ENCODE assay signal across 24 mouse cellular contexts in the genomic region with DNA sequence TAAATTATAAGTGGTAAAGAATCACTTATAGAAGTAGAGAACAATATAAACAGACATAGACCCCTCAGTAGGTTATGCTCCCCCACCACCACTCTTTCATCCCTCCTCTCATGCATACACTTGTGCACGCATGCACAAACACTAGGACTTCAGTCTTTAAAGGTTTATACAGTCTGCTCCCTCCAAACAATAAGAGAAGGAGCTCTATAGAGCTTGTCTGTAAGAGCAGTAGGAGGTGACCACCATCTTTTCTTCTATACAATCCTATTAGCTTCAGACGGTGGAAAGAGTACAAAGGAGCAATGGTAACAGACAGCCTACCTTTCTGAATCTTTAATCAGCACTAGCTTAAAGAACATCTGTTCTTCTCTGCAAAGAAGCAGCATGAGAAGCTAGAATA. TPM values are rescaled to one million over a fixed set of nuclear protein-coding genes. Genes with fewer than 3 reads are reported as not detected.
A peak's percentile ranks its signal among the peaks of the same experiment; 100 is the strongest.
DNase-seq lines count a peak whose midpoint lies in the region; ATAC-seq and TF ChIP-seq lines count a peak whose summit lies in the region.
"Had no signal": no experiment of that assay in that cellular context is flagged by ENCODE, and none has a peak within 500 bp of the region (broad histone marks: within the 10 kb centered on the region; RNA-seq: fewer than 3 reads in every experiment).

No protein-coding gene starts in this region.

- no peaks in the 10 kb centered on the region for H3K9me3 ChIP-seq in forebrain, embryonic 11.5 days (ENCODE audit: control insufficient read depth, low read length)
- no peaks in the 10 kb centered on the region for H3K9me3 ChIP-seq in forebrain, embryonic 15.5 days
- no peaks in the 10 kb centered on the region for H3K9me3 ChIP-seq in midbrain, embryonic 10.5 days (replicated peaks)
- H3K9me3 ChIP-seq in midbrain, embryonic 16.5 days (replicated peaks; ENCODE audit: control insufficient read depth, low read length, poor library complexity, severe bottlenecking) = no peaks in the 10 kb centered on the region
- H3K9me3 ChIP-seq in midbrain, embryonic 14.5 days (ENCODE audit: control insufficient read depth, low read length) = no peaks in the 10 kb centered on the region
- H3K9me3 ChIP-seq: embryonic facial prominence, embryonic 13.5 days; heart, embryonic 10.5 days; hindbrain, embryonic 12.5 days had no signal

- H3K4me1 ChIP-seq in forebrain, embryonic 11.5 days (replicated peaks; ENCODE audit: control insufficient read depth, insufficient read depth, low read length) = no peaks in the 10 kb centered on the region
- H3K4me1 ChIP-seq in forebrain, embryonic 15.5 days = no peaks in the 10 kb centered on the region
- H3K4me1 ChIP-seq in midbrain, embryonic 10.5 days = 0 out of 2 replicates have a peak, but pooled peaks cover 5% of the 10 kb centered on the region
- H3K4me1 ChIP-seq in midbrain, embryonic 16.5 days (ENCODE audit: control insufficient read depth, insufficient read depth, low read length) = no peaks in the 10 kb centered on the region
- no peaks in the 10 kb centered on the region for H3K4me1 ChIP-seq in midbrain, embryonic 14.5 days (ENCODE audit: control insufficient read depth, insufficient read depth, low read length)
- H3K4me1 ChIP-seq: embryonic facial prominence, embryonic 13.5 days; heart, embryonic 10.5 days; hindbrain, embryonic 12.5 days had no signal

- no peak overlapping the region for H3K4me3 ChIP-seq in forebrain, embryonic 11.5 days (ENCODE audit: low read depth, low read length)
- no peak overlapping the region for H3K4me3 ChIP-seq in forebrain, embryonic 15.5 days
- H3K4me3 ChIP-seq in midbrain, embryonic 10.5 days = no peak overlapping the region
- H3K4me3 ChIP-seq in midbrain, embryonic 16.5 days (ENCODE audit: low read depth, low read length) = no peak overlapping the region
- no peak overlapping the region for H3K4me3 ChIP-seq in midbrain, embryonic 14.5 days (replicated peaks; ENCODE audit: low read depth, low read length)
- H3K4me3 ChIP-seq: embryonic facial prominence, embryonic 13.5 days; heart, embryonic 10.5 days; hindbrain, embryonic 12.5 days had no signal

- no peak overlapping the region for H3K4me2 ChIP-seq in forebrain, embryonic 11.5 days (ENCODE audit: low read depth, low read length, severe bottlenecking)
- no peak overlapping the region for H3K4me2 ChIP-seq in forebrain, embryonic 15.5 days (replicated peaks)
- H3K4me2 ChIP-seq in midbrain, embryonic 16.5 days (ENCODE audit: low read length) = no peak overlapping the region
- H3K4me2 ChIP-seq in midbrain, embryonic 14.5 days (ENCODE audit: low read length) = no peak overlapping the region
- H3K4me2 ChIP-seq: embryonic facial prominence, embryonic 13.5 days; hindbrain, embryonic 12.5 days had no signal

- H3K9ac ChIP-seq in forebrain, embryonic 11.5 days (ENCODE audit: low read length) = no peak overlapping the region
- H3K9ac ChIP-seq in forebrain, embryonic 15.5 days (replicated peaks) = no peak overlapping the region
- H3K9ac ChIP-seq in midbrain, embryonic 16.5 days (ENCODE audit: low read depth, low read length) = no peak overlapping the region
- H3K9ac ChIP-seq in midbrain, embryonic 14.5 days (replicated peaks; ENCODE audit: low read length) = no peak overlapping the region
- H3K9ac ChIP-seq: embryonic facial prominence, embryonic 13.5 days; hindbrain, embryonic 12.5 days had no signal

- 23% methylated on average over 2 of the region's 2 CpGs for WGBS in forebrain, embryonic 11.5 days
- 30% methylated on average over 2 of the region's 2 CpGs for WGBS in forebrain, embryonic 15.5 days
- WGBS in midbrain, embryonic 10.5 days = 36% methylated on average over 2 of the region's 2 CpGs
- 25% methylated on average over 2 of the region's 2 CpGs for WGBS in midbrain, embryonic 16.5 days
- WGBS in midbrain, embryonic 14.5 days = 19% methylated on average over 2 of the region's 2 CpGs

- H3K27ac ChIP-seq in forebrain, embryonic 11.5 days (ENCODE audit: low read depth, low read length) = no peak overlapping the region
- H3K27ac ChIP-seq in forebrain, embryonic 15.5 days (replicated peaks) = no peak overlapping the region
- H3K27ac ChIP-seq in midbrain, embryonic 10.5 days (replicated peaks) = peak overlapping the region; percentile 46; the same call in 1 of the 2 replicates
- H3K27ac ChIP-seq in midbrain, embryonic 16.5 days (ENCODE audit: low read length) = no peak overlapping the region
- H3K27ac ChIP-seq in midbrain, embryonic 14.5 days (replicated peaks; ENCODE audit: low read depth, low read length) = no peak overlapping the region
- H3K27ac ChIP-seq: embryonic facial prominence, embryonic 13.5 days; heart, embryonic 10.5 days; hindbrain, embryonic 12.5 days; hindbrain, postnatal 0 days had no signal

- no peak for DNase-seq in forebrain, embryonic 11.5 days (ENCODE audit: low spot score)
- DNase-seq in midbrain, embryonic 10.5 days (ENCODE audit: low spot score) = no peak
- peak; percentile 42 for DNase-seq in brain, embryonic 14.5 days (ENCODE audit: low read depth)
- peak; percentile 4 for DNase-seq in midbrain, embryonic 14.5 days
- DNase-seq: adrenal gland, postnatal 14 days; cerebellum, adult 18-20 months; cerebellum, adult 9-11 months; cerebellum, postnatal 36 days; gastrocnemius, postnatal 10 days; heart, adult 18-20 months; heart, postnatal 10 days; heart, postnatal 4 days had no signal

- H3K36me3 ChIP-seq in forebrain, embryonic 11.5 days (ENCODE audit: control insufficient read depth, insufficient read depth, low read length) = no peaks in the 10 kb centered on the region
- H3K36me3 ChIP-seq in forebrain, embryonic 15.5 days = no peaks in the 10 kb centered on the region
- H3K36me3 ChIP-seq in midbrain, embryonic 10.5 days = no peaks in the 10 kb centered on the region
- H3K36me3 ChIP-seq in midbrain, embryonic 16.5 days (ENCODE audit: control insufficient read depth, insufficient read depth, low read length) = no peaks in the 10 kb centered on the region
- H3K36me3 ChIP-seq in midbrain, embryonic 14.5 days (ENCODE audit: control insufficient read depth, insufficient read depth, low read length) = no peaks in the 10 kb centered on the region
- H3K36me3 ChIP-seq: embryonic facial prominence, embryonic 13.5 days; heart, embryonic 10.5 days; hindbrain, embryonic 12.5 days had no signal

- H3K27me3 ChIP-seq in forebrain, embryonic 11.5 days (ENCODE audit: control insufficient read depth, insufficient read depth, low read length) = no peaks in the 10 kb centered on the region
- no peaks in the 10 kb centered on the region for H3K27me3 ChIP-seq in forebrain, embryonic 15.5 days
- no peaks in the 10 kb centered on the region for H3K27me3 ChIP-seq in midbrain, embryonic 10.5 days (ENCODE audit: low read depth, poor library complexity, severe bottlenecking)
- H3K27me3 ChIP-seq in midbrain, embryonic 16.5 days (ENCODE audit: control insufficient read depth, insufficient read depth, low read depth, low read length) = no peaks in the 10 kb centered on the region
- no peaks in the 10 kb centered on the region for H3K27me3 ChIP-seq in midbrain, embryonic 14.5 days (ENCODE audit: control insufficient read depth, insufficient read depth, low read length)
- H3K27me3 ChIP-seq: CH12.LX; embryonic facial prominence, embryonic 13.5 days; hindbrain, embryonic 12.5 days had no signal

- ATAC-seq in forebrain, embryonic 11.5 days (replicated peaks; ENCODE audit: low FRiP score) = peak; percentile 93
- no peak for ATAC-seq in forebrain, embryonic 15.5 days (replicated peaks)
- no peak for ATAC-seq in midbrain, embryonic 16.5 days
- ATAC-seq in midbrain, embryonic 14.5 days (ENCODE audit: low FRiP score, low TSS enrichment) = no peak; the same call in 1 of the 2 replicates
- ATAC-seq: activated CD4-positive, CD25-positive, alpha-beta regulatory T cell, adult 4 months; hindbrain, postnatal 0 days; Patski had no signal

- no peak for TF ChIP-seq POLR2A in brain, embryonic 14.5 days (IDR thresholded peaks at IDR 0.05; ENCODE audit: borderline replicate concordance, extremely low read depth, insufficient read depth, insufficient read length, poor library complexity, severe bottlenecking)

- no peak for TF ChIP-seq CTCF in brain, embryonic 14.5 days (IDR thresholded peaks at IDR 0.05; ENCODE audit: borderline replicate concordance, extremely low read depth, insufficient read depth, insufficient read length)

RNA-seq across cellular contexts. Expression of gene Cypt3, which starts 1.8 kb away (rescaled TPM):
- not detected in 2 replicates for polyA plus RNA-seq in forebrain, embryonic 11.5 days (2014; fragmentation: Nextera tagmentation; extraction: Ambion mirVana)
- not detected in 2 replicates for polyA plus RNA-seq in forebrain, embryonic 15.5 days (2015; fragmentation: Nextera tagmentation; extraction: Ambion mirVana)
- polyA plus RNA-seq in midbrain, embryonic 10.5 days (2016; fragmentation: Nextera tagmentation; extraction: Ambion mirVana) = 0.19 and 0.21 TPM in 2 replicates
- not detected in 2 replicates for polyA plus RNA-seq in midbrain, embryonic 16.5 days (2015; fragmentation: Nextera tagmentation; extraction: Ambion mirVana)
- not detected in 2 replicates for polyA plus RNA-seq in brain, embryonic 14.5 days (2012; rRNA removed)
- polyA plus RNA-seq in midbrain, embryonic 14.5 days (2014; fragmentation: Nextera tagmentation; extraction: Ambion mirVana) = not detected in 2 replicates
- polyA plus RNA-seq: activated CD4-positive, CD25-positive, alpha-beta regulatory T cell, adult 4 months; embryonic facial prominence, embryonic 13.5 days; frontal cortex, adult 2 months; heart, embryonic 10.5 days; heart, embryonic 14.5 days; hindbrain, embryonic 12.5 days; hindbrain, postnatal 0 days; intestine, embryonic 14.5 days; Patski had no signal

RNA-seq across cellular contexts. Expression of gene Ubqln2, which starts 58.6 kb away (rescaled TPM):
- 62.8 and 65.4 TPM in 2 replicates for polyA plus RNA-seq in forebrain, embryonic 11.5 days (2014; fragmentation: Nextera tagmentation; extraction: Ambion mirVana)
- 44.4 and 44.8 TPM in 2 replicates for polyA plus RNA-seq in forebrain, embryonic 15.5 days (2015; fragmentation: Nextera tagmentation; extraction: Ambion mirVana)
- 32.9 and 37.5 TPM in 2 replicates for polyA plus RNA-seq in midbrain, embryonic 10.5 days (2016; fragmentation: Nextera tagmentation; extraction: Ambion mirVana)
- 50.4 and 51.9 TPM in 2 replicates for polyA plus RNA-seq in midbrain, embryonic 16.5 days (2015; fragmentation: Nextera tagmentation; extraction: Ambion mirVana)
- 159 and 208 TPM in 2 replicates for polyA plus RNA-seq in brain, embryonic 14.5 days (2012; rRNA removed)
- 68.8 and 79.3 TPM in 2 replicates for polyA plus RNA-seq in midbrain, embryonic 14.5 days (2014; fragmentation: Nextera tagmentation; extraction: Ambion mirVana)

Comparison
In these comparisons a context has a peak if more than half of its experiments do, and no peak if none do; other contexts are left out.
1. DNase-seq: peak in brain, embryonic 14.5 days (single experiment) and midbrain, embryonic 14.5 days (single experiment); none in forebrain, embryonic 11.5 days (single experiment) and midbrain, embryonic 10.5 days (single experiment).